Mouse (Mus musculus): ENCODE measurements at regions not wholly inside any gene's neighbourhood (a gene's known extent, or its start where the extent isn't known, plus 50 kb on each side); places are given as distances from the start of the nearest gene placed in this dataset.
A peak's percentile ranks its signal among the peaks of the same experiment; 100 is the strongest.

DNA sequence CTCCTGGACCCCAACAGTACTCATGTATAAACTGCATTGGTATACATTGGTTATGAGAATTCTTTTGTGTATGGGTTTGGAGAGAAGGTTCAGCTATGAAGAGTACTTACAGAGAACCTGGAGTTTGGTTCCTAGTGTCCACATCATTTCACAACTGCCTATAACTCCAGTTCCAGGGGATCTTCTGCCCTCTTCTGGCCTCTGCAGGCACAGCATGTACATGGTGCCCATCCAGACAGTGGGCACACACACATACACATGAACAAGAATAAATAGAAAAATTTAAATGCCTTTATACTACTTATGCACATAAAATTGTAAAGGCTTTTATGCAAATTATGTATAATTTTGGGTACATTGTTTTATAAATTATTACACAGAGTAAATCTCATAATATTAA, 59.9 kb upstream of the Spon1 start:
- 0 out of 2 replicates have a peak, but pooled peaks have one; percentile 8 for TF ChIP-seq CTCF (IDR thresholded peaks at IDR 0.05; ENCODE audit: low read depth)
- TF ChIP-seq EP300 (IDR thresholded peaks at IDR 0.05; ENCODE audit: low read depth), result no peak
